Mouse (Mus musculus): ENCODE data around the gene Nedd9.

GRCm38 (mm10) chr13:41512243-41512642 lies 25.1 kb upstream of the Nedd9 start:
- no peak for TF ChIP-seq CTCF (IDR thresholded peaks at IDR 0.05; ENCODE audit: borderline replicate concordance, insufficient read depth, low read length)
- no peak for TF ChIP-seq POLR2A (IDR thresholded peaks at IDR 0.05; ENCODE audit: low read depth, low read length)
